Mouse (Mus musculus): ENCODE data around the gene Dmrtc1c2. TPM values are rescaled to one million over a fixed set of nuclear protein-coding genes. Genes with fewer than 3 reads are reported as not detected.
"Not testable (repeated sequence)": the region's sequence is repeated elsewhere in the genome, so short reads cannot be mapped to it uniquely, and the experiment has no call there.

Gene Dmrtc1c2
- not detected in 2 replicates for polyA plus RNA-seq (2015; fragmentation: Nextera tagmentation; extraction: Ambion mirVana)

DNA sequence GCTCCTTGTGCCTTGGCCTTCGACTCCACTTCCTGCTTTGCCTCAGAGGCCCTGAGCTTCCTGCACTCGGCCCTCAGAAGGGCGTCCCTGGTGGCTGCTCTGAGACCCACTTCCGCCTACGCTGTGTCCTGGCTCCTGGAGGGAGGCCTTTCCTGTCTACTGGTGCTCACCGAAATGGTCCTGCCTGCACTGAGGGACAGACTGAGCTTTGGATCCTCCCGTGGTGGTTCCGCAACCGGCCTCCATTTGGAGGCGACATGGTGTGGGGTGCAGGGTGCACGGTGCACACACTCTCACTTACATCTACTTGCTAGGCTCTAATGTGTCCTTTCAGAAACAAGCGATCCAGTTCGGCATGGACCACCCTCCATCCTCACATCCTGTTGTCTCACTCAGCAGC lies at the start of gene Dmrtc1c2:
TSS of gene Dmrtc1c2 (minus strand) at position 101 of the 400 bp plus-strand sequence.
- not testable (repeated sequence) for H3K4me2 ChIP-seq; H3K4me3 ChIP-seq; H3K27me3 ChIP-seq; H3K9me3 ChIP-seq (replicated peaks); ATAC-seq; H3K36me3 ChIP-seq (ENCODE audit: poor library complexity, severe bottlenecking); H3K4me1 ChIP-seq; H3K9ac ChIP-seq; H3K27ac ChIP-seq
- WGBS = no CpG with 5 or more reads among the region's 13 CpGs

DNA sequence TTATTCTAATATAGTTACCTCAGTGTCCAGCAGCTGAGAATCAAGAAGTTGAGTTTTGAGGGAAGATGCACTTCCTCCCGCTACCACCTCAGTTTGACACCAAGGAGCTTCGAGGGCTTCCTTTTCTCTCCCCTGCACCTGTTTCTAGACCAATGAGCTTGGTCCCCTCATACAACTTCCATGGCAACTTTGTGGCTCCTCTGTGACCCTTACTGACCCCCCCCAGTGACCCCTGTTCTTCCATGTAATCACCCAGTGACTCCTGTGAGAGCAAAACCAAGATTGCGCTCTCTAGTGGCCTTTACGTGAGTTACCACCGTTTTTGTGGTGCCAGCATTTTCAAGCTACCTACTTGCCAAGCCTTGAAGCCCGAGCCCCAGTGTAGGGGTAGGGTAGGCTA lies 13.5 kb upstream of the Dmrtc1c2 start, which contains the start of gene 1700031F05Rik:
TSS of gene 1700031F05Rik (minus strand) at position 101 of the 400 bp plus-strand sequence.
- Histone ChIP-seq H3K4me3 (no peak within 1 kb of the TSS), H3K27ac (no peak within 1 kb of the TSS), H3K27me3 (0 out of 2 replicates have a peak, but pooled peaks cover 3% of the 10 kb centered on the region), H3K36me3 (ENCODE audit: poor library complexity, severe bottlenecking) (no peaks in the 10 kb centered on the region), H3K4me2 (no peak within 1 kb of the TSS), H3K4me1 (no peaks in the 10 kb centered on the region), H3K9me3 (replicated peaks) (no peaks in the 10 kb centered on the region), H3K9ac (no peak within 1 kb of the TSS)
- WGBS = 89% methylated on average over 6 of the region's 6 CpGs
- no peak for ATAC-seq

DNA sequence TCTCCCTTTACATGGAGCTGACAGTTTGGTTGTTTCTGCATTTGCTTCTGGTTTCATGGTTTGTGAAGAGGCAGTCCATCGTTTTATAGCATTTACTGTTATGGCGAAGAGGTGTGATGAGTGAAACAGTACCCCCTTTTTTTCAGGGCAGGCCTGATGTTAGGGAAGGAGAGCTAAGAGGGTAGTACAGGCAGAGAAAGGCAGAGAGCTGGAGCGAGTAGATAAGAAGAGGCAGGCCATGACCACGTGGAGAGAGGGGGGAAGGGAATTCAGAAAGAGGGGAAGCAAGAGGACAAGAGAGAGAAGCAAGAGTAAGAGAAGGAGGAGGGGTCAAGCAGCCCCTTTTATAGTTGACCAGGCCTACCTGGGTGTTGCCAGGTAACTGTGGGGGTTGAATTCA lies 42.1 kb downstream of the Dmrtc1c2 start:
- Histone ChIP-seq H3K27ac (no peak overlapping the region), H3K9ac (no peak overlapping the region), H3K27me3 (peaks cover 3% of the 10 kb centered on the region; the same call in 1 of the 2 replicates), H3K4me2 (no peak overlapping the region), H3K4me3 (no peak overlapping the region), H3K36me3 (ENCODE audit: poor library complexity, severe bottlenecking) (no peaks in the 10 kb centered on the region), H3K9me3 (replicated peaks) (no peaks in the 10 kb centered on the region), H3K4me1 (no peaks in the 10 kb centered on the region)
- no peak for ATAC-seq
- 58% methylated on average over 4 of the region's 4 CpGs for WGBS

GRCm38 (mm10) chrX:102802663-102803062 lies 51.8 kb downstream of the Dmrtc1c2 start, which contains the start of gene Dmrtc1c1:
Gene Dmrtc1c1, plus strand, starts transcription at chrX:102802963.
- H3K27me3 ChIP-seq; H3K4me2 ChIP-seq; H3K9me3 ChIP-seq (replicated peaks); H3K27ac ChIP-seq; H3K36me3 ChIP-seq (ENCODE audit: poor library complexity, severe bottlenecking); H3K4me1 ChIP-seq; ATAC-seq; H3K4me3 ChIP-seq; H3K9ac ChIP-seq: not testable (repeated sequence)
- WGBS = no CpG with 5 or more reads among the region's 14 CpGs

Other genes starting within 250 kb of the Dmrtc1c2 start
- 4.8 and 5.6 TPM in 2 replicates for gene Phka1, start 210.4 kb downstream of the Dmrtc1c2 start, polyA plus RNA-seq (2015; fragmentation: Nextera tagmentation; extraction: Ambion mirVana)
- gene Gm3880, start 167.6 kb downstream of the Dmrtc1c2 start, polyA plus RNA-seq (2015; fragmentation: Nextera tagmentation; extraction: Ambion mirVana) = not detected in 2 replicates
- gene Gm9112, start 147.0 kb downstream of the Dmrtc1c2 start, polyA plus RNA-seq (2015; fragmentation: Nextera tagmentation; extraction: Ambion mirVana) = not detected in 2 replicates
- not detected in 2 replicates for gene Dmrtc1b, start 146.8 kb downstream of the Dmrtc1c2 start, polyA plus RNA-seq (2015; fragmentation: Nextera tagmentation; extraction: Ambion mirVana)
- gene Dmrtc1c1, start 51.7 kb downstream of the Dmrtc1c2 start, polyA plus RNA-seq (2015; fragmentation: Nextera tagmentation; extraction: Ambion mirVana) = not detected in 2 replicates
- not detected in 2 replicates for gene 1700031F05Rik, start 13.4 kb upstream of the Dmrtc1c2 start, polyA plus RNA-seq (2015; fragmentation: Nextera tagmentation; extraction: Ambion mirVana)
- gene Dmrtc1a, start 54.1 kb upstream of the Dmrtc1c2 start, polyA plus RNA-seq (2015; fragmentation: Nextera tagmentation; extraction: Ambion mirVana) = 0.86 and 0.90 TPM in 2 replicates
- gene 1700011M02Rik, start 54.3 kb upstream of the Dmrtc1c2 start, polyA plus RNA-seq (2015; fragmentation: Nextera tagmentation; extraction: Ambion mirVana) = not detected in 2 replicates
- not detected in 2 replicates for gene 1700018G05Rik, start 73.8 kb upstream of the Dmrtc1c2 start, polyA plus RNA-seq (2015; fragmentation: Nextera tagmentation; extraction: Ambion mirVana)